Mouse (Mus musculus): ENCODE results near the gene Timd4.

GRCm38 (mm10) chr11:46779811-46780210, 30.8 kb upstream of the Timd4 start:
- TF ChIP-seq POLR2A (IDR thresholded peaks at IDR 0.05; ENCODE audit: borderline replicate concordance, insufficient read depth, low read length) (no peak), CTCF (IDR thresholded peaks at IDR 0.05; ENCODE audit: borderline replicate concordance, insufficient read depth, low read depth, low read length) (no peak)

All from cerebellum, adult 2 months (tissue).